Mouse (Mus musculus): ENCODE measurements around the gene Rab42. TPM values are rescaled to one million over a fixed set of nuclear protein-coding genes. Genes with fewer than 3 reads are reported as not detected.
"Not testable (repeated sequence)": the region's sequence is repeated elsewhere in the genome, so short reads cannot be mapped to it uniquely, and the experiment has no call there.

Rab42 gene
- polyA plus RNA-seq, 1 experiment from 2014 or later, result 2.4 TPM

DNA sequence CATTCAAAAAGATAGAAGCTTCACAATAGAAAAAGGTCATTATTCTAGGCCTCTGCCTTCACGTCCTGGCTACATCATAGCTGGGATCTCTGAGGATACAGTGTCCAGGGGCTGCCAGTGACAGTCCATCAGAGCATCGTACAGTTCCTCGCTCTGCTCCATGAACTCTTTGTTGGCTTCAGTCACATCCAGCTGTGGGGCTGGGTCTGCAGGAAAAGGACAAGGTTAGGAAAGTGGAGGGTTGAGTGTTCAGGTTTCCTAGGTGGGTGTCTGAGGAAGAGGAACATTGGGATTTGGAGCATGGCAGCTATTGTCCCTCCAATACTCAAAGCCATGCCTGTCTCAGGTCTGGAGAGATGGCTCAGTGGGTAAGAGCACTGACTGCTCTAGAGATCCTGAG lies 8.6 kb upstream of the Rab42 start:
- Histone ChIP-seq H3K4me1 (peaks cover 9% of the 10 kb centered on the region), H3K4me2 (replicated peaks) (no peak overlapping the region), H3K27me3 (no peaks in the 10 kb centered on the region), H3K36me3 (peaks cover 62% of the 10 kb centered on the region), H3K27ac (replicated peaks) (no peak overlapping the region), H3K9ac (no peak overlapping the region), H3K9me3 (replicated peaks) (no peaks in the 10 kb centered on the region), H3K4me3 (replicated peaks) (no peak overlapping the region)
- 50% methylated on average over 3 of the region's 3 CpGs for WGBS
- ATAC-seq (ENCODE audit: insufficient number of reproducible peaks, low FRiP score, low TSS enrichment, low read depth), result no peak

DNA sequence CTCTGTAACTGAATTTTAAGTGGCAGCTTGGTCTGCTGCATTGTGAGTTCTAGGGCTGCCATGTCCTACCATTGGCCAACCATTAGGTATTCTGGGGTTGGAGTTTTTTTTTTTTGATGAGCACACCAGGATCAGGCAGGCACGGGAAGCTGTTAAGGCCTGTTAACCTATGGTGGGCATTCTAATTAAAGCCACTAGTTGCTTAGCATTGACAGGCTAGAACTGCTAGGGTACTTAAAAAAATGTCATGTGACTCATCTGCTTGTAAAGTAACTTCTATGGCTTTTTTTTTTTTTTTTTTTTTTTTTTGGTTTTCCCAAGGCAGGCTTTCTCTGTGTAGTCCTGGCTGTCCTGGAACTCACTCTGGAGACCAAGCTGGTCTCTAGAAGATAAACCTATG lies 8.0 kb upstream of the Rab42 start:
- H3K27me3 ChIP-seq, result no peaks in the 10 kb centered on the region
- H3K9me3 ChIP-seq (replicated peaks), result no peaks in the 10 kb centered on the region
- no peak overlapping the region for H3K4me3 ChIP-seq (replicated peaks)
- ATAC-seq (ENCODE audit: insufficient number of reproducible peaks, low FRiP score, low TSS enrichment, low read depth), result no peak
- H3K36me3 ChIP-seq, result peaks cover 56% of the 10 kb centered on the region
- H3K4me1 ChIP-seq, result peaks cover 9% of the 10 kb centered on the region
- WGBS, result 33% methylated on average over 1 of the region's 1 CpGs
- H3K27ac ChIP-seq (replicated peaks), result no peak overlapping the region
- no peak overlapping the region for H3K9ac ChIP-seq
- no peak overlapping the region for H3K4me2 ChIP-seq (replicated peaks)

DNA sequence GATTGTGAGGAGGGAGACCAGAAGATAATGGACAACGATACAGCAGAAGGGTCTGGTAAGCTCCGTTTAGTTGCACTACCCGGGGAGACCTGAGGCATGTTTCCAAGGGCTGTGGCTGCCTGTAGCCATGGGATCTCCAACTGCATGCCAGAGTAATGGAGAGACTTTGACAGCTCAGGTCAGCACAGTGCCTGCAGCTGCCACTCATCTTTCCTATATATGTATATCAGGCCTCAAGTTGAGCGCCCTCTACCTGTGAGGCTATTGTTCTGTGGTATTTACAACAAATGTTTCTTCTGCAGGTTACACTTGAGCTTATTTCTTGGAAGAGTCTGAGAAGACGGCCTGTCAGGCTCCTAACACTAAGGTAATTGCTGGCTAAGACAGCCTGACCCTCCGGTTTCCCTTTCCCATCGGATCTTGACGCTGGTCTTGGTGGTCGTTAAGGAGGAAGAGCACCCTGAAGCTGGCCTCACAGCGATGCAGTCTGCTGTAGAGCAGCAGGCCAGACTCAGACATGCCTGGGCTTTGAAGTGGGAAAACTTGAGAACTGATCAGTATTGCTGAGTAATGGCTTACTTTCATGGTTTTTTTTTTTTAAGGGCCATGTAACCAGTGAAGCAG lies 6.8 kb upstream of the Rab42 start:
- peaks cover 9% of the 10 kb centered on the region for H3K4me1 ChIP-seq
- H3K4me2 ChIP-seq (replicated peaks), result peak overlapping the region; percentile 70
- peaks cover 48% of the 10 kb centered on the region for H3K36me3 ChIP-seq
- H3K9ac ChIP-seq, result peak overlapping the region; percentile 92; the same call in 1 of the 2 replicates
- peak overlapping the region; percentile 91; the same call in 1 of the 2 replicates for H3K27ac ChIP-seq (replicated peaks)
- no peak for ATAC-seq (ENCODE audit: insufficient number of reproducible peaks, low FRiP score, low TSS enrichment, low read depth)
- H3K4me3 ChIP-seq (replicated peaks), result peak overlapping the region; percentile 77
- WGBS, result 21% methylated on average over 10 of the region's 10 CpGs
- no peaks in the 10 kb centered on the region for H3K27me3 ChIP-seq
- no peaks in the 10 kb centered on the region for H3K9me3 ChIP-seq (replicated peaks)

DNA sequence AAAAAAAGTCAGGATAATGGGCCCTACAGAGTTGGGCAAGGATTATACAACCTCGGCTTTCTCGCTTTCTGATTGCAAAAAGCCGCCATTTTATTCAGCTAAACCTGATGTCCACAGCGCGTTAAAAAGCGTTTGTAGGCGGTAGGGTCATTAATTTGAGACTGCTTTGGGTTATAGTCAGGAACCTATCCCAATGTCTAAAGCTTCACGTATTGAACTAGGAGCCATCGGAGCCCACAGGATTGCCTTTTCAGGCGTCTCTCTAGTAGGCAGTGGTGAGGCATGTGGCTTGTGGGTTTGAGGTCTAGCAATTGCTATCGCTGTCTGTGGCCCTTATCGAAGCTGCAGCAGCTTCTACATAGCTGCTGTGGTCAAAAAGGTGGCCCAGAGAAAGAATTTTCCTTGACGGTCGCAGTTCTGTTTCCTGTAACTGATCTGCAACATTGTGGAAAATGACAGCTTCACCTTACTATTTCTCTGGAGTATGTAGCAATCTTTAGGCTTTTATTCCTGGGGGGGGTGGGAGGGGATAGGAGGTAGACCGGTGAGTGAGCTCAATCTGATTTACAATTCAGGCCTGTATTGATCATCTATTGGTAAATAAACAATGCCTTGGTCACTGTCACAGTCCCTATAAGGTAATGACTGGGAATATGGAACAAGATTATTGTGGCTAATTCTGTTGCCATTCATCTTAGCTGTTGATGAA lies 6.1 kb upstream of the Rab42 start:
- Histone ChIP-seq H3K36me3 (peaks cover 47% of the 10 kb centered on the region), H3K4me3 (replicated peaks) (peak overlapping the region; percentile 77), H3K4me1 (peaks cover 9% of the 10 kb centered on the region), H3K4me2 (replicated peaks) (peak overlapping the region; percentile 70), H3K9ac (peak overlapping the region; percentile 92), H3K27ac (replicated peaks) (peak overlapping the region; percentile 91), H3K9me3 (replicated peaks) (no peaks in the 10 kb centered on the region), H3K27me3 (no peaks in the 10 kb centered on the region)
- no peak for ATAC-seq (ENCODE audit: insufficient number of reproducible peaks, low FRiP score, low TSS enrichment, low read depth)
- WGBS, result under 1% methylated on average over 15 of the region's 15 CpGs

DNA sequence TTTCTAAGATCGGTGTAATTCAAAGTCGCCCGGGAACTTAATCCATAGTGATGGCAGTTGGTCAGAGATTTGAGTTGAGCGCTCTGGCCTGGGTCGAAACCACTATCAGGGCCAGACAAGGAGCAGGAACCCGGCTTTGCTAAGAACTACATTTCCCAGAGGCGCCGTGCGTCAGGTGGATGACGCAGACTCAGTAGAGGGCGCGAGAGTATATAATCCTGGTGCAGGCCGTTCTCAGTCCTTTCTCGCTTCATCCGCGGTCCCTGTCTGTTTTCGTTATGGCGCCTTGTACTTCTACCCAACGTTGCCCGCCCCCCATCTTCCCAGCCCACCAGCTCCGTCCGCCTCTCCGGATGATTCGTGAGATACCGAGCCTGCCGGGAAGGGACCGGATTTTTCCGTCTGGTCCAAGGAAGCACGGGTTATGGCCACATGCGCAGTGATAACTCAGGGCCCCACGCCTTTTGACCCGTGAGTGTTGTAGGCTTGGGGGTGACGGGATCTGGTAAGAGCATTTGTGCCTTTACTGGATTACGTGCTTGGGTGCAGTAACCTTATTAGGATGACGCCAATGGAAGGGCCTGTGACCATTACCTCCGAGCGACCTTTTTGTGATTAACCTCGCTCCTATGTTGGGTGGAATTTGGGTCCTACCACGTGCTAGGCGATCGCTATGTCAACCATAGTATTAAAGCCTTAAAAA lies 5.4 kb upstream of the Rab42 start:
- peaks cover 9% of the 10 kb centered on the region for H3K4me1 ChIP-seq
- no peaks in the 10 kb centered on the region for H3K27me3 ChIP-seq
- H3K4me2 ChIP-seq (replicated peaks), result peak overlapping the region; percentile 70
- peak; percentile 92 for ATAC-seq (ENCODE audit: insufficient number of reproducible peaks, low FRiP score, low TSS enrichment, low read depth)
- peak overlapping the region; percentile 92 for H3K9ac ChIP-seq
- WGBS, result under 1% methylated on average over 41 of the region's 41 CpGs
- no peaks in the 10 kb centered on the region for H3K9me3 ChIP-seq (replicated peaks)
- H3K27ac ChIP-seq (replicated peaks), result peak overlapping the region; percentile 91
- peak overlapping the region; percentile 77 for H3K4me3 ChIP-seq (replicated peaks)
- H3K36me3 ChIP-seq, result peaks cover 40% of the 10 kb centered on the region

DNA sequence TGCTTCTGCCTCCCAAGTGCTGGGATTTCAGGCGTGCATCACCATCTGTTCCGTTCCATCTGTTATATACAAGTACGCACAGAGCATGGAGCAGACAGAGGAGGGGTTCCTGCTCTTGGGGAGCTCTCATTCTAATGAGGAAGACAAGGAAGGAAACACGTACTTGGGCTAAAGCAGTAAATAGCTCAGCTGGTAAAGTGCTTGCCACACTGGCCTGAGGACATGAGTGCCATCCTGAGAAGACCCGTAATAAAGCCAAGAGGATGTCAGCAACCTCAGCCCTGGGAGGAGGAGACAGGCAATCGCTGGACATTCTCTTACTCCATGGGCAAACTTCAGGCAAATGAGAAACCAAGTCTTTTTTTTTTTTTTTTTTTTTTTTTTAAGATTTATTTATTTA lies 2.8 kb upstream of the Rab42 start:
- Histone ChIP-seq H3K36me3 (peaks cover 14% of the 10 kb centered on the region), H3K9me3 (replicated peaks) (no peaks in the 10 kb centered on the region), H3K9ac (no peak overlapping the region), H3K27ac (replicated peaks) (no peak overlapping the region), H3K4me1 (peaks cover 23% of the 10 kb centered on the region), H3K4me3 (replicated peaks) (no peak overlapping the region), H3K4me2 (replicated peaks) (no peak overlapping the region), H3K27me3 (no peaks in the 10 kb centered on the region)
- no peak for ATAC-seq (ENCODE audit: insufficient number of reproducible peaks, low FRiP score, low TSS enrichment, low read depth)
- 72% methylated on average over 6 of the region's 6 CpGs for WGBS

DNA sequence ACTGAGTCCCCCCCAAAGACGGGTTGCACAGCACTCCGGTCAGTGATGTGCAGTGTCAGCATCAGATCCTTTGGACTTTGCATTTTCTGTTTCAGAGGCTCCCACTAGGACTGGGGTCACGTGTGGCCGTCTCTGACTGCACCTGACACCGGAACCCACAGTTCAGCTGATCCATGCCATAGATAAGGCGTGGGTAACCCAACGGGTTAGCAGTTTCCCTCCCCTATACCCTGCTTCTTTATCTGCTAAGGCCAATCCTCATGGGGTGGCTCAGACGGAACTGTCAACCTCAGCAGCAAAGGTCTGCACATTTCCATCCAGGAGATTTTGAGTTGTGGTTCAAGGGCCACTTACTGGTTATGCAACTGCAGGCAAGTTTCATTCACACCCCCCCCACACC lies 2.1 kb upstream of the Rab42 start:
- Histone ChIP-seq H3K9ac (no peak overlapping the region), H3K4me2 (replicated peaks) (no peak overlapping the region), H3K4me1 (peaks cover 21% of the 10 kb centered on the region), H3K4me3 (replicated peaks) (no peak overlapping the region), H3K9me3 (replicated peaks) (no peaks in the 10 kb centered on the region), H3K27ac (replicated peaks) (no peak overlapping the region), H3K36me3 (peaks cover 7% of the 10 kb centered on the region), H3K27me3 (no peaks in the 10 kb centered on the region)
- no peak for ATAC-seq (ENCODE audit: insufficient number of reproducible peaks, low FRiP score, low TSS enrichment, low read depth)
- 77% methylated on average over 8 of the region's 8 CpGs for WGBS

DNA sequence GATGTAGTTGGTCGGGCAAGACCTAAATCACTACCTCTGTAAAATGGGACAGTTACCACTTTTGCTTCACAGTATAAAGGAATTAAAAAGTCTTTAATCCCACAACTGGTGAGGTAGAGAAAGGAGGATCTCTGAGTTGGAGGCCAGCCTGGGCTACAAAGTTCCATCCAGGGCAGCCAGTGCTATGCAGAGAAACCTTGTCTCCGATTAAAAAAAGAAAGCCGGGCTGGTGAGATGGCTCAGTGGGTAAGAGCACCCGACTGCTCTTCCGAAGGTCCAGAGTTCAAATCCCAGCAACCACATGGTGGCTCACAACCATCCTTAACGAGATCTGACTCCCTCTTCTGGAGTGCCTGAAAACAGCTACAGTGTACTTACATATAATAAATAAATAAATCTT lies 299 bp upstream of the Rab42 start:
- H3K27ac ChIP-seq (replicated peaks), result peak overlapping the region; percentile 45; the same call in 1 of the 2 replicates
- WGBS, result 41% methylated on average over 6 of the region's 6 CpGs
- peaks cover 14% of the 10 kb centered on the region; the same call in 1 of the 2 replicates for H3K4me1 ChIP-seq

DNA sequence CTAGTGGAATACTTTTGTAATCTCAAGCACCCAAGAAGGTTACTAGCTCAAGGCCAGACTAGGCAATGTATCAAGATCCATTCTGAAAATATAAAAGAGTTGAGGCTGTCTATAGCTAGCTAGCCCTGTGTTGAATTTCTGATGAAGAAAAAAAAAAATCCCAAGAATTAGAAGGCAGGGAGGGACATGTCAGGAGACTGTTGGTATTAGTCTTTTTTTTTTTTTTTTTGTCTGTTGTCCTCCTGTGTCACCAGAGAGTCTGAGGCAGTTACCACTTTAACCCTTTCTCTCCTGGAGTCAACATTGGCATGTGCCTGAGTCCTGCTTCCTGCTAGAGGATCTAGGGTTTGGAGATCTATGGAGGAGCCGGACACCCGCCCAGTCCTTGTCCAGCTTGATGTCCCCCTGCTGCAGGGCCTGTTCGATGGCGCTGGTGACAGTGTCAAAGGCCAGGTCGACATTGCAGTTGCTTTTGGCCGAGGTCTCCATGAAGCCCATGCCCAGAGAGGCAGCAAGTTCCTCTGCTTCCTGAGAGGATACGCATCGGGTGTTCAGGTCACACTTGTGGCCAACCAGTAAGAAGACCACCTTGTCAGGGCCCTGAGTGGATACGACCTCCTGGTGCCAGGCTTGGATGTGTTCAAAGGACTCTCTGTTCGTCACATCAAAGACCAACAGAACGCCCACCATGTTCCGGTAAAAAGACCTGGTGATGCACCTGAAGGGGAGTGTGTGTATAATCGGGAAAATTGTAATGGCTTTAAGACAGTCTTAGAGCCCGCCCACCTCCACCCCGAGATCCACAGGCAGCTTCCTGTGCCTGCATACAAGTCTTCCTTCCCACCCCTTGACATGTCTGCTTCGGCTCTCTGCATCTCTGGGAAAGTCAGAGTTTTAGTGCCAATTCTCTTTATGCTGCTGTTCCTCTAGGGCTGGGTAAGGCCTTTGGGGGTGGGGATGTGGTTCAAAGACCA lies 933 bp downstream of the Rab42 start:
- Histone ChIP-seq H3K27me3 (no peaks in the 10 kb centered on the region), H3K9ac (peak overlapping the region; percentile 39; the same call in 1 of the 2 replicates), H3K4me1 (peaks cover 14% of the 10 kb centered on the region; the same call in 1 of the 2 replicates), H3K9me3 (replicated peaks) (no peaks in the 10 kb centered on the region), H3K4me3 (replicated peaks) (peak overlapping the region; percentile 51), H3K27ac (replicated peaks) (peak overlapping the region; percentile 45; the same call in 1 of the 2 replicates), H3K36me3 (no peaks in the 10 kb centered on the region), H3K4me2 (replicated peaks) (peak overlapping the region; percentile 80)
- ATAC-seq (ENCODE audit: insufficient number of reproducible peaks, low FRiP score, low TSS enrichment, low read depth), result no peak
- WGBS, result 57% methylated on average over 16 of the region's 16 CpGs

More for the DNA sequence above, 299 bp upstream of the Rab42 start:
- not testable (repeated sequence) for H3K9me3 ChIP-seq (replicated peaks); H3K27me3 ChIP-seq; H3K36me3 ChIP-seq; ATAC-seq (ENCODE audit: insufficient number of reproducible peaks, low FRiP score, low TSS enrichment, low read depth); H3K9ac ChIP-seq
- peak overlapping the region; percentile 80 for H3K4me2 ChIP-seq (replicated peaks)
- peak overlapping the region; percentile 51 for H3K4me3 ChIP-seq (replicated peaks)

DNA sequence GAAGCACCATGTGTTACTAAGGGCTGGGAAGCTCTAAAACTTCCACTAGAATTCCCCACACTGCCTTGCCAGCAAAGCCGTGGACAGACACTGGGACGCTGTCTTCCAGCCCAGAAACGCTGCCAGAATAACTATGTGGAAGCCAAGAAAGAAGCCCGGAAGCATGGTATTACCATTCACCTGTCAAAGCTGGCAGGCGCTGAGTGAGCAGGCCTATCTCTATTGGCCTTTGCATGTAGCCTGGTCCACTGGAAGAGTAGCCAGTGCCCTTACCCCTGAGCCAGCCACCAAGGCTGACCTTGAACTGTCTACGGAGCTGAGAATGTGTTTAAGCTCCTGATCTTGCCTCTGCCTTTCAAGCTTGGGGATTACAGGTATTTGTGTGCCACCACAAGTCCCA lies 1.7 kb downstream of the Rab42 start:
- no peak overlapping the region for H3K9ac ChIP-seq
- WGBS, result 76% methylated on average over 6 of the region's 6 CpGs
- H3K9me3 ChIP-seq (replicated peaks), result no peaks in the 10 kb centered on the region
- no peak overlapping the region for H3K4me2 ChIP-seq (replicated peaks)
- no peak for ATAC-seq (ENCODE audit: insufficient number of reproducible peaks, low FRiP score, low TSS enrichment, low read depth)
- H3K27me3 ChIP-seq, result no peaks in the 10 kb centered on the region
- H3K36me3 ChIP-seq, result no peaks in the 10 kb centered on the region
- H3K4me3 ChIP-seq (replicated peaks), result no peak overlapping the region
- H3K27ac ChIP-seq (replicated peaks), result 0 out of 2 replicates have a peak overlapping the region, but pooled peaks have one; percentile 11
- H3K4me1 ChIP-seq, result peaks cover 14% of the 10 kb centered on the region; the same call in 1 of the 2 replicates

Measured in embryonic facial prominence, embryonic 15.5 days (tissue).